Mouse (Mus musculus) olfactory bulb, adult 2 months (tissue): ENCODE results near the gene Chadl.

Experiments
- CTCF ChIP-seq: fragments of 200-500 bp; IDR thresholded peaks from 2 replicates; pipeline ENCODE4 v1.5.1; 2012; ENCODE audit warnings: low read depth, mild to moderate bottlenecking, low read length, moderate library complexity; ENCODE audit not compliant: insufficient read depth
- POLR2A ChIP-seq: fragments of 200-500 bp; IDR thresholded peaks from 2 replicates; pipeline ENCODE4 v1.6.1; 2012; ENCODE audit warnings: mild to moderate bottlenecking, low read depth, low read length, moderate library complexity; ENCODE audit not compliant: insufficient read depth

- TF ChIP-seq CTCF: no peak
- TF ChIP-seq POLR2A: no peak
Observed at GRCm38 (mm10) chr15:81663281-81663680, 33.8 kb downstream of the Chadl start.
